Mouse (Mus musculus): ENCODE measurements around the gene Hc. TPM values are rescaled to one million over a fixed set of nuclear protein-coding genes. Genes with fewer than 3 reads are reported as not detected.
A peak's percentile ranks its signal among the peaks of the same experiment; 100 is the strongest.

The Hc gene
- polyA plus RNA-seq, 1 experiment = 168 TPM

GRCm38 (mm10) chr2:34971080-34971888 is 90.0 kb downstream of the Hc start:
- TF ChIP-seq POLR2A (IDR thresholded peaks at IDR 0.05; ENCODE audit: borderline replicate concordance, extremely low read depth, low read depth, low read length) (no peak), CTCF (IDR thresholded peaks at IDR 0.05; ENCODE audit: insufficient read depth, low read length) (no peak)
- Histone ChIP-seq H3K4me3 (replicated peaks; ENCODE audit: extremely low read depth, low read depth, low read length) (no peak overlapping the region), H3K4me1 (ENCODE audit: control insufficient read depth, insufficient read depth, low read length) (no peaks in the 10 kb centered on the region)
- DNase-seq = no peak
- WGBS = 78% methylated on average over 11 of the region's 11 CpGs

- no peak overlapping the region for H3K4me3 ChIP-seq (replicated peaks; ENCODE audit: extremely low read depth, low read depth, low read length)
- peak; percentile 77 for TF ChIP-seq CTCF (IDR thresholded peaks at IDR 0.05; ENCODE audit: insufficient read depth, low read length)
- TF ChIP-seq POLR2A (IDR thresholded peaks at IDR 0.05; ENCODE audit: borderline replicate concordance, extremely low read depth, low read depth, low read length) = no peak
- peak; percentile 85 for DNase-seq
- H3K4me1 ChIP-seq (ENCODE audit: control insufficient read depth, insufficient read depth, low read length) = no peaks in the 10 kb centered on the region
- WGBS = 18% methylated on average over 9 of the region's 9 CpGs
These were observed 91.0 kb downstream of the Hc start for GRCm38 (mm10) chr2:34970092-34970750.

GRCm38 (mm10) chr2:34969166-34969565 is 92.1 kb downstream of the Hc start:
- H3K4me1 ChIP-seq (ENCODE audit: control insufficient read depth, insufficient read depth, low read length) = no peaks in the 10 kb centered on the region
- DNase-seq = no peak
- TF ChIP-seq CTCF (IDR thresholded peaks at IDR 0.05; ENCODE audit: insufficient read depth, low read length) (no peak), POLR2A (IDR thresholded peaks at IDR 0.05; ENCODE audit: borderline replicate concordance, extremely low read depth, low read depth, low read length) (no peak)
- 63% methylated on average over 7 of the region's 7 CpGs for WGBS
- H3K4me3 ChIP-seq (replicated peaks; ENCODE audit: extremely low read depth, low read depth, low read length) = no peak overlapping the region

GRCm38 (mm10) chr2:34966243-34966934 is 94.8 kb downstream of the Hc start:
- TF ChIP-seq POLR2A (IDR thresholded peaks at IDR 0.05; ENCODE audit: borderline replicate concordance, extremely low read depth, low read depth, low read length) (no peak), CTCF (IDR thresholded peaks at IDR 0.05; ENCODE audit: insufficient read depth, low read length) (no peak)
- WGBS = 84% methylated on average over 8 of the region's 8 CpGs
- Histone ChIP-seq H3K4me1 (ENCODE audit: control insufficient read depth, insufficient read depth, low read length) (no peaks in the 10 kb centered on the region; the same call in 1 of the 2 replicates), H3K4me3 (replicated peaks; ENCODE audit: extremely low read depth, low read depth, low read length) (no peak overlapping the region)
- no peak for DNase-seq

GRCm38 (mm10) chr2:34965806-34966205 is 95.4 kb downstream of the Hc start:
- WGBS = 75% methylated on average over 8 of the region's 8 CpGs
- Histone ChIP-seq H3K4me1 (ENCODE audit: control insufficient read depth, insufficient read depth, low read length) (no peaks in the 10 kb centered on the region; the same call in 1 of the 2 replicates), H3K4me3 (replicated peaks; ENCODE audit: extremely low read depth, low read depth, low read length) (no peak overlapping the region)
- no peak for DNase-seq
- no peak for TF ChIP-seq POLR2A (IDR thresholded peaks at IDR 0.05; ENCODE audit: borderline replicate concordance, extremely low read depth, low read depth, low read length)
- no peak for TF ChIP-seq CTCF (IDR thresholded peaks at IDR 0.05; ENCODE audit: insufficient read depth, low read length)

- DNase-seq = no peak
- 26% methylated on average over 9 of the region's 9 CpGs for WGBS
- H3K4me3 ChIP-seq (replicated peaks; ENCODE audit: extremely low read depth, low read depth, low read length) = no peak overlapping the region
- H3K4me1 ChIP-seq (ENCODE audit: control insufficient read depth, insufficient read depth, low read length) = no peaks in the 10 kb centered on the region; the same call in 1 of the 2 replicates
- TF ChIP-seq CTCF (IDR thresholded peaks at IDR 0.05; ENCODE audit: insufficient read depth, low read length) (no peak), POLR2A (IDR thresholded peaks at IDR 0.05; ENCODE audit: borderline replicate concordance, extremely low read depth, low read depth, low read length) (no peak; the same call in 1 of the 2 replicates)
These were observed 95.9 kb downstream of the Hc start for GRCm38 (mm10) chr2:34965293-34965692.

GRCm38 (mm10) chr2:34964651-34965050 is 96.6 kb downstream of the Hc start:
- no peaks in the 10 kb centered on the region; the same call in 1 of the 2 replicates for H3K4me1 ChIP-seq (ENCODE audit: control insufficient read depth, insufficient read depth, low read length)
- H3K4me3 ChIP-seq (replicated peaks; ENCODE audit: extremely low read depth, low read depth, low read length) = no peak overlapping the region
- TF ChIP-seq CTCF (IDR thresholded peaks at IDR 0.05; ENCODE audit: insufficient read depth, low read length) (no peak), POLR2A (IDR thresholded peaks at IDR 0.05; ENCODE audit: borderline replicate concordance, extremely low read depth, low read depth, low read length) (no peak)
- DNase-seq = no peak
- WGBS = 69% methylated on average over 9 of the region's 9 CpGs

GRCm38 (mm10) chr2:34964230-34964629 is 97.0 kb downstream of the Hc start:
- no peak for TF ChIP-seq POLR2A (IDR thresholded peaks at IDR 0.05; ENCODE audit: borderline replicate concordance, extremely low read depth, low read depth, low read length)
- no peak for TF ChIP-seq CTCF (IDR thresholded peaks at IDR 0.05; ENCODE audit: insufficient read depth, low read length)
- H3K4me3 ChIP-seq (replicated peaks; ENCODE audit: extremely low read depth, low read depth, low read length) = no peak overlapping the region

GRCm38 (mm10) chr2:34963371-34963956 is 97.8 kb downstream of the Hc start:
- WGBS = 57% methylated on average over 13 of the region's 13 CpGs
- H3K4me1 ChIP-seq (ENCODE audit: control insufficient read depth, insufficient read depth, low read length) = no peaks in the 10 kb centered on the region; the same call in 1 of the 2 replicates
- TF ChIP-seq CTCF (IDR thresholded peaks at IDR 0.05; ENCODE audit: insufficient read depth, low read length) (no peak), POLR2A (IDR thresholded peaks at IDR 0.05; ENCODE audit: borderline replicate concordance, extremely low read depth, low read depth, low read length) (no peak)
- peak overlapping the region; percentile 6 for H3K4me3 ChIP-seq (replicated peaks; ENCODE audit: extremely low read depth, low read depth, low read length)
- no peak for DNase-seq

More at GRCm38 (mm10) chr2:34964230-34964629, 97.0 kb downstream of the Hc start:
- no peak for DNase-seq
- WGBS = 89% methylated on average over 6 of the region's 6 CpGs
- no peaks in the 10 kb centered on the region; the same call in 1 of the 2 replicates for H3K4me1 ChIP-seq (ENCODE audit: control insufficient read depth, insufficient read depth, low read length)
